Mouse (Mus musculus) c-Kit-positive CD71-positive TER-119-positive erythroid progenitor cells, embryonic 14.5 days (primary cell): ENCODE results near the gene Nccrp1.
"Not testable (repeated sequence)": the region's sequence is repeated elsewhere in the genome, so short reads cannot be mapped to it uniquely, and the experiment has no call there.

ENCODE experiments used
- DNase-seq: peaks from one replicate; pipeline ENCODE4 v3.0.0-alpha.2; 2013; ENCODE audit warnings: low spot score

The Nccrp1 gene

DNA sequence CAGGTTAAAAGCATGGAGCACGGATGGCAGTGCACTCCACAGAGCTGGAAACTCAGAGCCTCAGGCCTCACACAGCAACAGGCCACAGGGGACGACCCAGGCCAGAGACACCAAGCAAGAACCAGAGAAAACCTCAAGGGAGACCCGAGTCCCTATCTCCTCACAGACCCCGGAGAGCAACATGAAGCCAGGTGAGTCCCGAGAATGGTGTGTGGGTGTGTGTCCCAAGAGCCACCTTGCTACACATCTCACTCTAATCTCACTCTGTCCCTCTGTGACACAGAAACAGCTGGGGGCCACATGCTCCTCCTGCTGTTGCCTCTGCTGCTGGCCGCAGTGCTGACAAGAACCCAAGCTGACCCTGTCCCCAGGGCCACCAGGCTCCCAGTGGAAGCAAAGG is 24.5 kb downstream of the Nccrp1 start, which contains the start of gene Ifnl3:
TSS of gene Ifnl3 (plus strand) at position 301 of the 400 bp plus-strand sequence.
- not testable (repeated sequence) for DNase-seq

DNA sequence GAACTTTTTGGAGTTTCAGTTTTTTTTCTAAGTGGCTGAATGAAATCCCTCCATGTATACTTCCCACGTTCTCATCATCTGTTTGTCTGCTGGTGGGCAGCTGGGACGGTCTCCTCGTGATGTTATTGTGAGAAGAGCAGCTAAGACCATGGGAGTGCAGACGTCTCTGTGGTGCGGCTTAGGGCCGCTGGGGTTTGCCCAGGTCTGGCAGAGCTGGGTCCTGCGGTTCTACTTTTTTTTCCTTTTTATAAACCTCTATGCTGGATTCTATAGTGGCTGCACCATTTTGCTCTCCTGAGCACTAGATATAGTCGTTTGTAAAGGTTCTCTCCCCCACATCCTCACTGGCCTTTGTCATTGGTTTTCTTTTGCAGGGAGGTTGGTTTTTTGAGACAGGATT is 35.6 kb downstream of the Nccrp1 start:
- no peak for DNase-seq

DNA sequence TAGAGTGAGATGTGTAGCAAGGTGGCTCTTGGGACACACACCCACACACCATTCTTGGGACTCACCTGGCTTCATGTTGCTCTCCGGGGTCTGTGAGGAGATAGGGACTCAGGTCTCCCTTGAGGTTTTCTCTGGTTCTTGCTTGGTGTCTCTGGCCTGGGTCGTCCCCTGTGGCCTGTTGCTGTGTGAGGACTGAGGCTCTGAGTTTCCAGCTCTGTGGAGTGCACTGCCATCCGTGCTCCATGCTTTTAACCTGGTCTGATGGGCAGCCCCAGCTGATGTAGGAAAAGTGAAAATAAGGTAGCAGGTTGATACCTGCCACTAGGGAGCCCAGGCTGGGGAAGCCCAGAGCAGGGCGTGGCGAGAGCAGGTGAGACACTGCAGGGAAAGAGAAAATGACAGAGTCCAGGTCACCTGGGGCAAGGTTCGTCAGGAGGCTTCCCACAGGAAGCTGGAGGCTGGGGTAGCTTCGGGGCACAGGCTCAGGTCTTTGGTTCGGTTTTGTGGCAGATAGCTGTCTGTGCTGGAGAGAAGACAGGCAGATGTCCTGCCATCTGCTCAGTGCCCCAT is 36.6 kb downstream of the Nccrp1 start, which contains the start of gene Ifnl2:
TSS of gene Ifnl2 (minus strand) at position 51 of the 570 bp plus-strand sequence.
- DNase-seq, result not testable (repeated sequence)

DNA sequence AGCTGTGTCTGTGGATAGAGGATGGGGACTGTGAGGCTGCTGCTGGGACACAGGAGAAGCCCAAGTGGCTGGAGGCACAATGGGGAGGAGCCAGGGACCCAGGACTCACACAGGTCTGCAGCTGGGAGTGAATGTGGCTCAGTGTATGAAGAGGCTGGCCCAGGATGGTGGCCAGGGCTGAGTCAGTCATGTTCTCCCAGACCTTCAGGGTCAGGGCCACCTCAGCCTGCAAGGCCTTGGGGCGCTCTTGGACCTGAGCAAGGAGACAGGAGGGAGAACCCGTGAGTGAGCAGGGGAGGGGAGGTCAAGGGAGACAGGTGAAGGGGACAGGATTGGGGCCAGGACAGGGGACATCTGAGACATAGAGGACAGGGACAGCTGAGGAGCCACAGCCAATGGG is 37.9 kb downstream of the Nccrp1 start:
- not testable (repeated sequence) for DNase-seq

DNA sequence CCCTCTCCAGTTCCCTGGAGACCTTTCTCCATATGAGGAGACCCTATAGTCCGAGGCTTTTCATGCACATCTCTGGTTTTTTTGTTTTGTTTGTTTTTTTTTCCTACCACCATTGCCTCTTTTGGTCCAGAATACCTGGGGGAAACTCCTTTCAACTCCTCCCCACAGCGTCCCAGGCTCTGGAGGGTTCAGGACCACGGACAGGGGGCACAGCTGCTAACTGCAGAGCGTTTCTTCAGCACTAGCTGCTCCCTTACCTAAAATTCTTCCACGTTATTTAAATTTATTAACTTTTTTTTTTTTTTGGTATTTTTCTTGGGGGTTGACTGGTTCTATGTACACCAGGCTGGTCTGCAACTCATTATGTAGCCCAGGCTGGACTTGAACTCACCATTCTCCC is 41.5 kb downstream of the Nccrp1 start:
- DNase-seq, result no peak

DNA sequence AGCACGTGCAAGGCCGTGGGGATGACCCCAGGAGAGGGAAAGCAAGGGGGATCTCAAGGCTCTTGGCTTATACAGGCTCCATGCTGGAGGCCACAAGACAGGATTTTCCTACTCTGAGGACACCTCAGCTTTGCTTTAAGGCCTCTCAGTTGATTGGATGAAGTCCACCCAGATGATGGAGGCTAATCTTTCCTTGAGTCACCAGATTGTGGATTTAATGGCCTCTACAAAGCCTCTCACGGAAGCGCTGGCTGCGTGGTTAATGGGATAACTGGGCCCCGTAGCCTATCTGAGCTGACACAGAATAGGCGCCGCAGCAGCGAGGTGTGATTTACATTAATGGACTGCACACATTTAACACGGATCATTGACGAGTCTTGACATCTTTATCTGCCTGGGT is 51.6 kb downstream of the Nccrp1 start:
- no peak for DNase-seq
